Mouse (Mus musculus) testis, adult 2 months (tissue): ENCODE measurements around the gene Aldh1a2.

Source experiments
- CTCF ChIP-seq: fragments of 200-500 bp; IDR thresholded peaks from 2 replicates; pipeline ENCODE4 v1.5.1; 2012; ENCODE audit warnings: low read depth, mild to moderate bottlenecking, inconsistent platforms, low read length, moderate library complexity; ENCODE audit not compliant: control insufficient read depth, insufficient read depth, insufficient replicate concordance
- POLR2A ChIP-seq: fragments of 200-500 bp; IDR thresholded peaks from 2 replicates; pipeline ENCODE4 v1.6.1; 2012; ENCODE audit warnings: low read depth, mild to moderate bottlenecking, inconsistent platforms, low read length, moderate library complexity; ENCODE audit not compliant: control insufficient read depth

DNA sequence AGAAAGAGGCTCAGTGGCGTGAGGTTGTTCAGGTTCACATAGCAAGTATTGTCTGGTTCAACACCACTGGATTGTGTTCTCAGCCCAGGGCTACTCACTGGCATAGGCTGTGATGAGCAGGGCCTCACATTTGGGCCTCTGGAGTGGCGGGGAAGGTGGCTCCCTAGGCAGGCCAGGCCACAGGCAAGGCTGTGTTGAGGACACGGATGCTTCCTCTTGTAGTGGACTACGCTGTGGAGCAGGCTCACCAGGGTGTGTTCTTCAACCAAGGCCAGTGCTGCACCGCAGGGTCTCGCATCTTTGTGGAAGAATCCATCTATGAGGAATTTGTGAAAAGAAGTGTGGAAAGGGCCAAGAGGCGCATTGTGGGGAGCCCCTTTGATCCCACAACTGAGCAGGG is 67.6 kb downstream of the Aldh1a2 start:
- TF ChIP-seq CTCF (no peak), POLR2A (no peak)
